Mouse (Mus musculus): Measurements from ENCODE around the gene Akap7. TPM values are rescaled to one million over a fixed set of nuclear protein-coding genes. Genes with fewer than 3 reads are reported as not detected.

Gene Akap7
- polyA plus RNA-seq, 1 experiment from 2014 or later = 23.1 TPM

- no peak for TF ChIP-seq CTCF (IDR thresholded peaks at IDR 0.05; ENCODE audit: low read depth)
- H3K27me3 ChIP-seq (ENCODE audit: control insufficient read depth, insufficient read depth, low read length) = no peaks in the 10 kb centered on the region
- no peaks in the 10 kb centered on the region for H3K9me3 ChIP-seq (ENCODE audit: control insufficient read depth, low read length)
- H3K27ac ChIP-seq (replicated peaks) = no peak overlapping the region
- 53% methylated on average over 4 of the region's 4 CpGs for WGBS
- H3K9ac ChIP-seq (ENCODE audit: low read length) = no peak overlapping the region
- H3K4me2 ChIP-seq (replicated peaks; ENCODE audit: low read depth) = no peak overlapping the region
- no peak overlapping the region for H3K4me3 ChIP-seq (ENCODE audit: low read depth, low read length)
- DNase-seq (ENCODE audit: low spot score) = no peak
- H3K36me3 ChIP-seq (ENCODE audit: control insufficient read depth, insufficient read depth, low read length) = no peaks in the 10 kb centered on the region
- no peak for ATAC-seq (ENCODE audit: low FRiP score, low TSS enrichment)
- no peaks in the 10 kb centered on the region for H3K4me1 ChIP-seq (replicated peaks; ENCODE audit: control insufficient read depth, insufficient read depth)
Observed at GRCm38 (mm10) chr10:25213716-25214115, 94.0 kb downstream of the Akap7 start.

GRCm38 (mm10) chr10:25208619-25209018 lies 99.1 kb downstream of the Akap7 start:
- TF ChIP-seq EP300 (optimal IDR thresholded peaks at IDR 0.05) (no peak), CTCF (IDR thresholded peaks at IDR 0.05; ENCODE audit: low read depth) (no peak)
- Histone ChIP-seq H3K9ac (ENCODE audit: low read length) (no peak overlapping the region), H3K27me3 (ENCODE audit: control insufficient read depth, insufficient read depth, low read length) (no peaks in the 10 kb centered on the region), H3K4me3 (ENCODE audit: low read depth, low read length) (no peak overlapping the region), H3K4me1 (replicated peaks; ENCODE audit: control insufficient read depth, insufficient read depth) (no peaks in the 10 kb centered on the region), H3K9me3 (ENCODE audit: control insufficient read depth, low read length) (no peaks in the 10 kb centered on the region), H3K27ac (replicated peaks) (no peak overlapping the region), H3K4me2 (replicated peaks; ENCODE audit: low read depth) (no peak overlapping the region), H3K36me3 (ENCODE audit: control insufficient read depth, insufficient read depth, low read length) (no peaks in the 10 kb centered on the region)
- no peak for ATAC-seq (ENCODE audit: low FRiP score, low TSS enrichment)
- DNase-seq (ENCODE audit: low spot score) = no peak
- 65% methylated on average over 7 of the region's 7 CpGs for WGBS

GRCm38 (mm10) chr10:25207866-25208265 lies 99.8 kb downstream of the Akap7 start:
- H3K27ac ChIP-seq (replicated peaks) = no peak overlapping the region
- no peak overlapping the region for H3K9ac ChIP-seq (ENCODE audit: low read length)
- no peaks in the 10 kb centered on the region for H3K9me3 ChIP-seq (ENCODE audit: control insufficient read depth, low read length)
- no peak overlapping the region for H3K4me2 ChIP-seq (replicated peaks; ENCODE audit: low read depth)
- 60% methylated on average over 6 of the region's 6 CpGs for WGBS
- H3K27me3 ChIP-seq (ENCODE audit: control insufficient read depth, insufficient read depth, low read length) = no peaks in the 10 kb centered on the region
- DNase-seq (ENCODE audit: low spot score) (no peak), ATAC-seq (ENCODE audit: low FRiP score, low TSS enrichment) (no peak)
- H3K36me3 ChIP-seq (ENCODE audit: control insufficient read depth, insufficient read depth, low read length) = no peaks in the 10 kb centered on the region
- TF ChIP-seq CTCF (IDR thresholded peaks at IDR 0.05; ENCODE audit: low read depth) = peak; percentile 40; the same call in 1 of the 2 replicates
- TF ChIP-seq EP300 (optimal IDR thresholded peaks at IDR 0.05) = no peak
- H3K4me1 ChIP-seq (replicated peaks; ENCODE audit: control insufficient read depth, insufficient read depth) = no peaks in the 10 kb centered on the region
- no peak overlapping the region for H3K4me3 ChIP-seq (ENCODE audit: low read depth, low read length)

DNA sequence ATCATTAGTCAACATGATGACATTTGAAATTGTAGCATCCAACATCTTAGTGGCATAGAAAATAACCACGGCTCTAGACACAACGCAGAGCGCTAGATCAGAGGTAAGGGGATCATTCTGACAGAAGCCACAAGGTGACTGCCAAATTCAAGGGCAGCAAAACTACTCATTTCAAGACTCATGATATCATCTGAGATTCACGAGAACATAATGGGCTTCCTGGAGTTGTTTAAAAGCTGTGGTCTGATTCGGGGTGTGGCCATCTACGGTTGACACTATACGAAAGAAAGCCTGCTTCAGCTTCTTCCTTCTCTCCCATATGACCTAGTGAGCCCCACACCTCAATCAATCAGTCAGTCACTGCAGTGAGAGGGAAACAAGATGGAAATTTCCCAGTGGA lies 107.0 kb downstream of the Akap7 start:
- Histone ChIP-seq H3K4me3 (ENCODE audit: low read depth, low read length) (no peak overlapping the region), H3K27ac (replicated peaks) (no peak overlapping the region), H3K4me2 (replicated peaks; ENCODE audit: low read depth) (peak overlapping the region; percentile 71; the same call in 1 of the 2 replicates), H3K9me3 (ENCODE audit: control insufficient read depth, low read length) (no peaks in the 10 kb centered on the region), H3K4me1 (replicated peaks; ENCODE audit: control insufficient read depth, insufficient read depth) (no peaks in the 10 kb centered on the region), H3K9ac (ENCODE audit: low read length) (no peak overlapping the region), H3K27me3 (ENCODE audit: control insufficient read depth, insufficient read depth, low read length) (no peaks in the 10 kb centered on the region), H3K36me3 (ENCODE audit: control insufficient read depth, insufficient read depth, low read length) (no peaks in the 10 kb centered on the region)
- ATAC-seq (ENCODE audit: low FRiP score, low TSS enrichment) (no peak), DNase-seq (ENCODE audit: low spot score) (no peak)
- 66% methylated on average over 7 of the region's 7 CpGs for WGBS
- no peak for TF ChIP-seq EP300 (optimal IDR thresholded peaks at IDR 0.05)
- no peak for TF ChIP-seq CTCF (IDR thresholded peaks at IDR 0.05; ENCODE audit: low read depth)

DNA sequence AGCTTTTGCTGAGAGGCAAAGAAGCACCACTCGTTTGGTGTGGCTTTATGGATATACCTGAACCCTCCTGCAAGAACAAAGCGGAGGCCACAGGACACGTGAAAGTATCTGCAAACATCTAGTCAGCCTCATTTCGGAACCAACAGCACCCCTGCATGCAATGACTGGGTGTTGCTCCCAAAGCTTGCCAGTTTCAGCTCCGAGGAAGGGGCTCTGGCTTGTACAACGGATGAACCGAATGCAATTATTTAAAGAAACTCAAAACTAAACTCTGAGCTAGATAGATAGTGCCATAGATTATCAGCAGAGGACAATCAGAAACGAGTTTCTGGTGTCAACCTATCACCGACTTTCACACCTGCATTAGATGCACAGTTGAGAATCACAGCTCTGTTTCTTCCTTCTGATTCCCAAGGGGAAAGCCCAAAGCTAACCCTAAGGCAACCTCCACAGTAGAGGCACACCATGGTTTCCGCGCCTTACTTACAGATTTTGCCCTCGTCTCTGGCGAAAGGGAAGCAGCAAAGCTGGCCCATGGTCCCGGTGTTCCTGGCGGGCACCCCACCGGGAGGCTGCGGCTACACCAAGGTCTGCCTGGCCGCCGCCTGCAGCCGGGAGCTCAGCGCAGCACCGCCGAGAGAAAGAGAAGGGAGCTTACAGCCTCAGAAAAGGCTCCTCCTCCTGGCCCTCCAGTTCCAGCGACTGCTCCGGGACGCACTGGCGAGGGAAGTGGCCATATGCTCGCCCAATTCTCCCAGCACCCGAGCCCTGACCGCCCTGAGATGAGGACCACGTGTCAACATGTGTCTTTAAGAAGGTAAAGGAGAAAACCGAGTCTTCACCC lies 107.9 kb downstream of the Akap7 start:
- 11% methylated on average over 32 of the region's 32 CpGs for WGBS

GRCm38 (mm10) chr10:25198575-25198974 lies 109.1 kb downstream of the Akap7 start:
- Histone ChIP-seq H3K9ac (ENCODE audit: low read length) (no peak overlapping the region), H3K4me1 (replicated peaks; ENCODE audit: control insufficient read depth, insufficient read depth) (no peaks in the 10 kb centered on the region), H3K4me2 (replicated peaks; ENCODE audit: low read depth) (peak overlapping the region; percentile 71; the same call in 1 of the 2 replicates), H3K27me3 (ENCODE audit: control insufficient read depth, insufficient read depth, low read length) (no peaks in the 10 kb centered on the region), H3K36me3 (ENCODE audit: control insufficient read depth, insufficient read depth, low read length) (no peaks in the 10 kb centered on the region), H3K4me3 (ENCODE audit: low read depth, low read length) (no peak overlapping the region), H3K9me3 (ENCODE audit: control insufficient read depth, low read length) (no peaks in the 10 kb centered on the region), H3K27ac (replicated peaks) (no peak overlapping the region)
- TF ChIP-seq EP300 (optimal IDR thresholded peaks at IDR 0.05) (no peak), CTCF (IDR thresholded peaks at IDR 0.05; ENCODE audit: low read depth) (no peak)
- ATAC-seq (ENCODE audit: low FRiP score, low TSS enrichment) (no peak), DNase-seq (ENCODE audit: low spot score) (peak; percentile 19)
- 69% methylated on average over 12 of the region's 12 CpGs for WGBS

More for the DNA sequence above, 107.9 kb downstream of the Akap7 start:
- peak overlapping the region; percentile 50 for H3K4me3 ChIP-seq (ENCODE audit: low read depth, low read length)
- ATAC-seq (ENCODE audit: low FRiP score, low TSS enrichment) (peak; percentile 75), DNase-seq (ENCODE audit: low spot score) (peak; percentile 62)
- H3K4me1 ChIP-seq (replicated peaks; ENCODE audit: control insufficient read depth, insufficient read depth) = no peaks in the 10 kb centered on the region
- H3K27ac ChIP-seq (replicated peaks) = peak overlapping the region; percentile 61; the same call in 1 of the 2 replicates
- H3K27me3 ChIP-seq (ENCODE audit: control insufficient read depth, insufficient read depth, low read length) = no peaks in the 10 kb centered on the region
- H3K36me3 ChIP-seq (ENCODE audit: control insufficient read depth, insufficient read depth, low read length) = no peaks in the 10 kb centered on the region
- H3K9me3 ChIP-seq (ENCODE audit: control insufficient read depth, low read length) = no peaks in the 10 kb centered on the region
- H3K4me2 ChIP-seq (replicated peaks; ENCODE audit: low read depth) = peak overlapping the region; percentile 71
- H3K9ac ChIP-seq (ENCODE audit: low read length) = peak overlapping the region; percentile 62
- TF ChIP-seq EP300 (optimal IDR thresholded peaks at IDR 0.05) (no peak), CTCF (IDR thresholded peaks at IDR 0.05; ENCODE audit: low read depth) (peak; percentile 47)

All from stomach, postnatal 0 days (tissue).